In the genomic region with DNA sequence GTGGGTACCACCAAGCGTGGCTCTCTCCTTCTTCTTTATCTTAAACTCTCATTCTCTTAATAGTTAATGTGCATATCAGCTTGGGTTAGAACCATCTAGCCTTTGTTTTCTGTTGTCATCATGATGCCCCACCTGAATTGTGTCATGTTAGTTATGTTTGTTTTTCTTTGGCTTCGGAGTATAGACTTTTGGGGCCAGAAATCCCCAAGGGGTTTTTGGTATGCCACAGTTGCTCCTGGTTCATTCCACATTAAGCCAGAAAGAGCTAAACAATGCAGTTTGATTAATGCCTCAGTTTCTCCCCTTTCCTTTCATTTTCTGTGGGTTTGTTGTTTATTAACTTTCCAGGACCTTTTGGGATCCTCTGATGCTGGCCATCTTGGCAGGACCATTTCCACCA, we compare ENCODE assay signal across 21 mouse cellular contexts. TPM values are rescaled to one million over a fixed set of nuclear protein-coding genes. Genes with fewer than 3 reads are reported as not detected.
A peak's percentile ranks its signal among the peaks of the same experiment; 100 is the strongest.
DNase-seq lines count a peak whose midpoint lies in the region; ATAC-seq and TF ChIP-seq lines count a peak whose summit lies in the region.
"Had no signal": no experiment of that assay in that cellular context is flagged by ENCODE, and none has a peak within 500 bp of the region (broad histone marks: within the 10 kb centered on the region; RNA-seq: fewer than 3 reads in every experiment).

No protein-coding gene starts in this region.

- DNase-seq in heart, adult 11 months: peak; percentile 10
- DNase-seq in heart, postnatal 14 days: no peak
- DNase-seq in Patski (ENCODE audit: low read depth, low spot score): peak; percentile 54
- no peak for DNase-seq in liver, postnatal 0 days
- DNase-seq: adrenal gland, adult 2 months; adrenal gland, adult 8-10 months; adrenal gland, postnatal 10 days; adrenal gland, postnatal 14 days; adrenal gland, postnatal 25 days; adrenal gland, postnatal 36 days; B cell, adult 2 months; cerebellum, adult 11 months; cerebellum, adult 11-12 months; cerebellum, adult 18-20 months; cerebellum, adult 2 months had no signal

- no peak overlapping the region for H3K4me3 ChIP-seq in liver, postnatal 0 days (ENCODE audit: low read depth, low read length)

- TF ChIP-seq CTCF in Patski (IDR thresholded peaks at IDR 0.05): no peak
- no peak for TF ChIP-seq CTCF in liver, postnatal 0 days (IDR thresholded peaks at IDR 0.05; ENCODE audit: low read depth)

- H3K9me3 ChIP-seq in liver, postnatal 0 days (ENCODE audit: low read length): no peaks in the 10 kb centered on the region

- H3K4me1 ChIP-seq in liver, postnatal 0 days (ENCODE audit: insufficient read depth): no peaks in the 10 kb centered on the region

- intact Hi-C loops in heart, postnatal 14 days (cut with DNase I): no loop called here

- no peak overlapping the region for H3K9ac ChIP-seq in liver, postnatal 0 days (replicated peaks)

- 71% methylated on average over 2 of the region's 2 CpGs for WGBS in liver, postnatal 0 days (ENCODE audit: insufficient replicate concordance)

- CTCF ChIA-PET in Patski (lab: Charles Lee): interaction anchor here (1.1 to 1.6 kb wide), 3 partner anchors 9 to 12 kb away, joined by 3 to 4 read pairs (median 4); no protein-coding TSS in a partner anchor

- ATAC-seq in Patski: peak; percentile 69
- no peak for ATAC-seq in liver, postnatal 0 days
- ATAC-seq: activated CD4-positive, CD25-positive, alpha-beta regulatory T cell, adult 4 months; CD4-positive, CD25-positive, alpha-beta regulatory T cell, adult 4 months had no signal

- no peak overlapping the region for H3K27ac ChIP-seq in liver, postnatal 0 days (ENCODE audit: low read depth)

- peaks cover 2% of the 10 kb centered on the region; the same call in 1 of the 2 replicates for H3K36me3 ChIP-seq in liver, postnatal 0 days (replicated peaks; ENCODE audit: insufficient read depth, low read length)
- H3K36me3 ChIP-seq: G1E had no signal

- H3K27me3 ChIP-seq in Patski: no peaks in the 10 kb centered on the region
- H3K27me3 ChIP-seq in liver, postnatal 0 days (ENCODE audit: insufficient read depth, low read length): no peaks in the 10 kb centered on the region
- H3K27me3 ChIP-seq: CH12.LX had no signal

- H3K4me2 ChIP-seq in liver, postnatal 0 days (ENCODE audit: low read depth, low read length): no peak overlapping the region

- no peak for TF ChIP-seq EP300 in liver, postnatal 0 days (IDR thresholded peaks at IDR 0.05; ENCODE audit: low read depth)

- in situ Hi-C loops in Patski (cut with MboI; ENCODE audit: low pct_unique_long_range_greater_than_20kb): no loop called here

- POLR2A ChIA-PET in Patski (lab: Charles Lee): no interaction called here

RNA-seq across cellular contexts. Expression of gene Capns2, which starts 7.2 kb away (rescaled TPM):
- under 1 TPM; 0.22 to 0.29 TPM for total RNA-seq in heart, postnatal 14 days (2021)
- polyA plus RNA-seq in Patski (2021): 0.08 TPM
- not detected in 2 replicates for polyA plus RNA-seq in liver, postnatal 0 days (2015; fragmentation: Nextera tagmentation; extraction: Ambion mirVana)
- total RNA-seq: adrenal gland, postnatal 14 days; adrenal gland, postnatal 25 days; CH12.LX; G1E had no signal
- polyA plus RNA-seq: activated CD4-positive, CD25-positive, alpha-beta regulatory T cell, adult 4 months; adrenal gland, adult 2 months; C2C12; CD4-positive, CD25-positive, alpha-beta regulatory T cell, adult 4 months; G1E had no signal

RNA-seq across cellular contexts. Expression of gene Slc6a2, which starts 51.4 kb away (rescaled TPM):
- total RNA-seq in heart, postnatal 14 days (2021): under 1 TPM; 0.07 to 0.19 TPM
- polyA plus RNA-seq in Patski (2021): not detected
- polyA plus RNA-seq in liver, postnatal 0 days (2015; fragmentation: Nextera tagmentation; extraction: Ambion mirVana): not detected in 2 replicates
- total RNA-seq: CH12.LX, MEL had no signal
- polyA plus RNA-seq: activated CD4-positive, CD25-positive, alpha-beta regulatory T cell, adult 4 months; C2C12; CD4-positive, CD25-positive, alpha-beta regulatory T cell, adult 4 months; G1E had no signal

RNA-seq across cellular contexts. Expression of gene Lpcat2, which starts 53.3 kb away (rescaled TPM):
- total RNA-seq in heart, postnatal 14 days (2021): 1 to 10 TPM; 1.6 to 1.9 TPM
- polyA plus RNA-seq in Patski (2021): 7.9 TPM
- polyA plus RNA-seq in liver, postnatal 0 days (2015; fragmentation: Nextera tagmentation; extraction: Ambion mirVana): 8.6 and 9.0 TPM in 2 replicates
- total RNA-seq: CH12.LX had no signal
- polyA plus RNA-seq: G1E had no signal

Comparison
In these comparisons a context has a peak if more than half of its experiments do, and no peak if none do; other contexts are left out.
1. DNase-seq: peak in heart, adult 11 months (single experiment) and Patski (single experiment); none in heart, postnatal 14 days (0 of 2) and liver, postnatal 0 days (single experiment).